ENCODE assay signal across 7 mouse cellular contexts in genomic region chr4:124986739-124987710, GRCm38 (mm10). TPM values are rescaled to one million over a fixed set of nuclear protein-coding genes. Genes with fewer than 3 reads are reported as not detected.
DNase-seq lines count a peak whose midpoint lies in the region; ATAC-seq and TF ChIP-seq lines count a peak whose summit lies in the region.

No protein-coding gene starts in this region.

- no peak for TF ChIP-seq POLR2A in testis, adult 2 months (IDR thresholded peaks at IDR 0.05; ENCODE audit: control insufficient read depth, low read depth, low read length)

- H3K27me3 ChIP-seq in testis, adult 2 months (ENCODE audit: control insufficient read depth, insufficient read depth, low read length): no peaks in the 10 kb centered on the region; the same call in none of the 2 replicates
- peaks cover 72% of the 10 kb centered on the region for H3K27me3 ChIP-seq in forebrain, postnatal 0 days (ENCODE audit: insufficient read depth, low read length)
- H3K27me3 ChIP-seq in liver, embryonic 14.5 days (ENCODE audit: control insufficient read depth, insufficient read depth, low read length): peaks cover 79% of the 10 kb centered on the region

- intact Hi-C loops in left cerebral cortex, postnatal 25 days (cut with DNase I): no loop called here

- H3K4me3 ChIP-seq in testis, adult 2 months (ENCODE audit: control insufficient read depth, low read depth, low read length): peak overlapping the region; percentile 41
- H3K4me3 ChIP-seq in forebrain, postnatal 0 days (ENCODE audit: low read depth, low read length): peak overlapping the region; percentile 28
- H3K4me3 ChIP-seq in liver, embryonic 14.5 days (ENCODE audit: insufficient read depth in 1 of 2, low read depth in 2 of 2, low read length in 2 of 2): peak overlapping the region in 1 of 2 experiments; percentile 32; a peak in 2 of 4 replicates

- 6% methylated on average over 41 of the region's 51 CpGs for WGBS in forebrain, postnatal 0 days
- 6% methylated on average over 46 of the region's 51 CpGs for WGBS in liver, embryonic 14.5 days (ENCODE audit: insufficient replicate concordance)

- H3K9me3 ChIP-seq in forebrain, postnatal 0 days (ENCODE audit: low read length): no peaks in the 10 kb centered on the region
- no peaks in the 10 kb centered on the region for H3K9me3 ChIP-seq in liver, embryonic 14.5 days (ENCODE audit: control insufficient read depth, low read length)

- no peak for DNase-seq in testis, postnatal 14 days (ENCODE audit: low spot score)
- DNase-seq in forebrain, postnatal 0 days: no peak
- DNase-seq in liver, embryonic 14.5 days (ENCODE audit: low read depth in 3 of 3, low spot score in 3 of 3): no peak
- DNase-seq in adrenal gland, postnatal 14 days: no peak
- DNase-seq in left cerebral cortex, postnatal 25 days (ENCODE audit: low spot score in 2 of 2): no peak

- ATAC-seq in forebrain, postnatal 0 days: peak; percentile 6; the same call in 1 of the 2 replicates
- no peak for ATAC-seq in liver, embryonic 14.5 days (ENCODE audit: insufficient read depth)
- ATAC-seq in megakaryocyte progenitor cell, adult 5-6 weeks (replicated peaks; ENCODE audit: poor library complexity): no peak

- no peaks in the 10 kb centered on the region for H3K36me3 ChIP-seq in testis, adult 2 months (ENCODE audit: control insufficient read depth, insufficient read depth, low read length)
- no peaks in the 10 kb centered on the region for H3K36me3 ChIP-seq in forebrain, postnatal 0 days (ENCODE audit: insufficient read depth)
- no peaks in the 10 kb centered on the region for H3K36me3 ChIP-seq in liver, embryonic 14.5 days (replicated peaks; ENCODE audit: control insufficient read depth, insufficient read depth, low read depth)

- H3K4me1 ChIP-seq in testis, adult 2 months (ENCODE audit: control insufficient read depth, insufficient read depth, low read length): peaks cover 13% of the 10 kb centered on the region
- H3K4me1 ChIP-seq in forebrain, postnatal 0 days (ENCODE audit: insufficient read depth): no peaks in the 10 kb centered on the region; the same call in 1 of the 2 replicates
- H3K4me1 ChIP-seq in liver, embryonic 14.5 days (replicated peaks; ENCODE audit: control insufficient read depth in 2 of 2, insufficient read depth in 2 of 2, low read length in 1 of 2): no peaks in the 10 kb centered on the region

- TF ChIP-seq EP300 in liver, embryonic 14.5 days (IDR thresholded peaks at IDR 0.05; ENCODE audit: low read depth): no peak

- TF ChIP-seq CTCF in testis, adult 2 months (IDR thresholded peaks at IDR 0.05; ENCODE audit: control insufficient read depth, insufficient read depth, insufficient replicate concordance, low read depth, low read length): no peak
- TF ChIP-seq CTCF in forebrain, postnatal 0 days (IDR thresholded peaks at IDR 0.05; ENCODE audit: low read depth): no peak
- TF ChIP-seq CTCF in liver, embryonic 14.5 days (IDR thresholded peaks at IDR 0.05; ENCODE audit: low read depth): no peak

- peak overlapping the region; percentile 45 for H3K4me2 ChIP-seq in forebrain, postnatal 0 days (ENCODE audit: low read depth)
- peak overlapping the region; percentile 38 for H3K4me2 ChIP-seq in liver, embryonic 14.5 days (ENCODE audit: low read depth)

- no peak overlapping the region for H3K27ac ChIP-seq in testis, adult 2 months (ENCODE audit: control insufficient read depth, insufficient read depth, low read depth, low read length)
- no peak overlapping the region for H3K27ac ChIP-seq in forebrain, postnatal 0 days (ENCODE audit: low read depth, low read length)
- H3K27ac ChIP-seq in liver, embryonic 14.5 days: no peak overlapping the region

- H3K9ac ChIP-seq in forebrain, postnatal 0 days: no peak overlapping the region
- no peak overlapping the region for H3K9ac ChIP-seq in liver, embryonic 14.5 days (replicated peaks)

RNA-seq across cellular contexts. Expression of gene Rspo1, which starts 0.8 kb away (rescaled TPM):
- 1.1 and 1.7 TPM in 2 replicates for polyA plus RNA-seq in testis, adult 2 months (2012; rRNA removed)
- 0.77 and 2.4 TPM in 2 replicates for total RNA-seq in forebrain, postnatal 0 days (2014; rRNA removed)
- 0.87 and 1.9 TPM in 2 replicates for polyA plus RNA-seq in forebrain, postnatal 0 days (2015; fragmentation: Nextera tagmentation; extraction: Ambion mirVana)
- polyA plus RNA-seq in liver, embryonic 14.5 days (2012; rRNA removed): 0.68 and 0.69 TPM in 2 replicates
- 0.42 and 0.51 TPM in 2 replicates for polyA plus RNA-seq in liver, embryonic 14.5 days (2014; fragmentation: Nextera tagmentation; extraction: Ambion mirVana)
- 4.2 and 5.3 TPM in 2 replicates for total RNA-seq in adrenal gland, postnatal 14 days (2021)
- total RNA-seq in megakaryocyte progenitor cell, adult 5-6 weeks (2015): 0.89 and 2.6 TPM in 2 replicates
- total RNA-seq in megakaryocyte progenitor cell, adult 5-6 weeks (2017): 0.41 and 0.71 TPM in 2 replicates
- total RNA-seq in left cerebral cortex, postnatal 25 days (2021): 10 to 100 TPM; 12.7 to 13.2 TPM

RNA-seq across cellular contexts. Expression of gene Gnl2, which starts 29.4 kb away (rescaled TPM):
- 24.5 and 25.3 TPM in 2 replicates for polyA plus RNA-seq in testis, adult 2 months (2012; rRNA removed)
- total RNA-seq in forebrain, postnatal 0 days (2014; rRNA removed): 63.7 and 68.5 TPM in 2 replicates
- polyA plus RNA-seq in forebrain, postnatal 0 days (2015; fragmentation: Nextera tagmentation; extraction: Ambion mirVana): 82.3 and 84.0 TPM in 2 replicates
- 11.7 and 26.7 TPM in 2 replicates for polyA plus RNA-seq in liver, embryonic 14.5 days (2012; rRNA removed)
- 35.9 and 39.5 TPM in 2 replicates for polyA plus RNA-seq in liver, embryonic 14.5 days (2014; fragmentation: Nextera tagmentation; extraction: Ambion mirVana)
- 53.7 and 64.9 TPM in 2 replicates for total RNA-seq in adrenal gland, postnatal 14 days (2021)
- total RNA-seq in megakaryocyte progenitor cell, adult 5-6 weeks (2015): 87.0 and 101 TPM in 2 replicates
- 133 and 205 TPM in 2 replicates for total RNA-seq in megakaryocyte progenitor cell, adult 5-6 weeks (2017)
- total RNA-seq in left cerebral cortex, postnatal 25 days (2021): 10 to 100 TPM; 55.4 to 62.6 TPM

RNA-seq across cellular contexts. Expression of gene Cdca8, which starts 47.9 kb away (rescaled TPM):
- 45.5 and 47.0 TPM in 2 replicates for polyA plus RNA-seq in testis, adult 2 months (2012; rRNA removed)
- total RNA-seq in forebrain, postnatal 0 days (2014; rRNA removed): 7.3 and 10.1 TPM in 2 replicates
- 16.8 and 21.2 TPM in 2 replicates for polyA plus RNA-seq in forebrain, postnatal 0 days (2015; fragmentation: Nextera tagmentation; extraction: Ambion mirVana)
- 48.0 and 61.8 TPM in 2 replicates for polyA plus RNA-seq in liver, embryonic 14.5 days (2012; rRNA removed)
- 91.6 and 102 TPM in 2 replicates for polyA plus RNA-seq in liver, embryonic 14.5 days (2014; fragmentation: Nextera tagmentation; extraction: Ambion mirVana)
- 14.9 and 15.3 TPM in 2 replicates for total RNA-seq in adrenal gland, postnatal 14 days (2021)
- 115 and 125 TPM in 2 replicates for total RNA-seq in megakaryocyte progenitor cell, adult 5-6 weeks (2015)
- total RNA-seq in megakaryocyte progenitor cell, adult 5-6 weeks (2017): 121 and 137 TPM in 2 replicates
- total RNA-seq in left cerebral cortex, postnatal 25 days (2021): 1 to 10 TPM; 1.2 to 1.6 TPM

RNA-seq across cellular contexts. Expression of gene 9930104L06Rik, which starts 50.2 kb away (rescaled TPM):
- polyA plus RNA-seq in testis, adult 2 months (2012; rRNA removed): 7.1 and 8.0 TPM in 2 replicates
- total RNA-seq in forebrain, postnatal 0 days (2014; rRNA removed): 12.4 and 36.1 TPM in 2 replicates
- polyA plus RNA-seq in forebrain, postnatal 0 days (2015; fragmentation: Nextera tagmentation; extraction: Ambion mirVana): 6.0 and 8.7 TPM in 2 replicates
- polyA plus RNA-seq in liver, embryonic 14.5 days (2012; rRNA removed): 5.8 and 5.9 TPM in 2 replicates
- 0.94 and 1.5 TPM in 2 replicates for polyA plus RNA-seq in liver, embryonic 14.5 days (2014; fragmentation: Nextera tagmentation; extraction: Ambion mirVana)
- total RNA-seq in adrenal gland, postnatal 14 days (2021): 12.9 and 13.4 TPM in 2 replicates
- 4.4 and 6.5 TPM in 2 replicates for total RNA-seq in megakaryocyte progenitor cell, adult 5-6 weeks (2015)
- total RNA-seq in megakaryocyte progenitor cell, adult 5-6 weeks (2017): 7.9 and 9.1 TPM in 2 replicates
- total RNA-seq in left cerebral cortex, postnatal 25 days (2021): 10 to 100 TPM; 17.9 TPM
